Mouse (Mus musculus) midbrain, postnatal 0 days (tissue): ENCODE measurements around the gene Ciart. TPM values are rescaled to one million over a fixed set of nuclear protein-coding genes. Genes with fewer than 3 reads are reported as not detected.
"Not testable (repeated sequence)": the region's sequence is repeated elsewhere in the genome, so short reads cannot be mapped to it uniquely, and the experiment has no call there.

Source experiments
- ATAC-seq: fragments of 200-750 bp; cut with Nextera tagmentation; 2 replicates; pipeline ENCODE4 v1.8.0; 2017; ENCODE audit warnings: moderate number of reproducible peaks, mild to moderate bottlenecking, moderate TSS enrichment, moderate library complexity; ENCODE audit not compliant: low FRiP score
- DNase-seq: peaks from one replicate; pipeline ENCODE4 v3.0.0-alpha.2; 2015; ENCODE audit warnings: low spot score
- H3K27ac ChIP-seq: fragments of 300-500 bp; sonication (generic); 2 replicates; pipeline ENCODE4 v1.5.1; 2014; ENCODE audit warnings: low read depth, mild to moderate bottlenecking, low read length, mixed read lengths
- H3K27me3 ChIP-seq: fragments of 300-500 bp; sonication (generic); 2 replicates; pipeline ENCODE4 v1.6.1; 2014; ENCODE audit warnings: low read length, control low read depth, mixed read lengths; ENCODE audit not compliant: insufficient read depth
- H3K36me3 ChIP-seq: fragments of 300-500 bp; sonication (generic); 2 replicates; pipeline ENCODE4 v1.6.1; 2014; ENCODE audit warnings: low read length, control low read depth, mixed read lengths; ENCODE audit not compliant: insufficient read depth
- H3K4me1 ChIP-seq: fragments of 300-500 bp; sonication (generic); 2 replicates; pipeline ENCODE4 v1.6.1; 2014; ENCODE audit warnings: mild to moderate bottlenecking, control low read depth, antibody characterized with exemption, low read length, mixed read lengths; ENCODE audit not compliant: insufficient read depth
- H3K4me2 ChIP-seq: fragments of 300-500 bp; sonication (generic); 2 replicates; pipeline ENCODE4 v1.6.1; 2014; ENCODE audit warnings: low read depth, mild to moderate bottlenecking, low read length, mixed read lengths; ENCODE audit not compliant: poor library complexity, severe bottlenecking
- H3K4me3 ChIP-seq: fragments of 300-500 bp; sonication (generic); 2 replicates; pipeline ENCODE4 v1.5.1; 2014; ENCODE audit warnings: low read depth, mild to moderate bottlenecking, low read length, moderate library complexity
- H3K9ac ChIP-seq: fragments of 300-500 bp; sonication (generic); replicated peaks from 2 replicates; pipeline ENCODE4 v1.6.1; 2014; ENCODE audit warnings: mild to moderate bottlenecking, low read length, moderate library complexity, mixed read lengths; ENCODE audit not compliant: poor library complexity, severe bottlenecking
- H3K9me3 ChIP-seq: fragments of 300-500 bp; sonication (generic); 2 replicates; pipeline ENCODE4 v1.6.1; 2016; ENCODE audit warnings: low read length, control low read depth
- CTCF ChIP-seq: IDR thresholded peaks from 2 replicates; pipeline ENCODE4 v1.5.1; 2016; ENCODE audit warnings: antibody characterized with exemption, mild to moderate bottlenecking
- WGBS: fragments of 180-500 bp; shearing (Covaris S2); extraction: QIAGEN DNeasy Blood & Tissue Kit; methylation state at CpG from one replicate; pipeline ENCODE4 v1.1.7; 2014; 5-methylcytosine and 5-hydroxymethylcytosine counted together
- polyA plus RNA-seq: library from polyadenylated mRNA; unstranded; fragments of >200 nt; fragmentation: Nextera tagmentation; extraction: Ambion mirVana; gene quantifications from 2 replicates; pipeline ENCODE4 v1.2.1, GENCODE M21; 2015
- total RNA-seq: library from RNA; depleted of rRNA; stranded (reverse); fragments of >200 nt; gene quantifications from 2 replicates; pipeline ENCODE4 v1.2.3, GENCODE M21; 2014

The Ciart gene
- total and polyA plus RNA-seq, 2 experiments from 2014 or later = 5.2 to 12.6 TPM

- H3K36me3 ChIP-seq = no peaks in the 10 kb centered on the region
- DNase-seq (peak; percentile 61), ATAC-seq (peak; percentile 47; the same call in 1 of the 2 replicates)
- TF ChIP-seq CTCF = no peak
- H3K27me3 ChIP-seq = no peaks in the 10 kb centered on the region
- 16% methylated on average over 15 of the region's 16 CpGs for WGBS
- peak overlapping the region; percentile 79 for H3K9ac ChIP-seq
- H3K27ac ChIP-seq = peak overlapping the region; percentile 55
- 0 out of 2 replicates have a peak, but pooled peaks cover 4% of the 10 kb centered on the region for H3K4me1 ChIP-seq
- H3K9me3 ChIP-seq = no peaks in the 10 kb centered on the region
- peak overlapping the region; percentile 68 for H3K4me2 ChIP-seq
- H3K4me3 ChIP-seq = peak overlapping the region; percentile 63
Observed at GRCm38 (mm10) chr3:95894317-95895160, 12.5 kb upstream of the Ciart start.

DNA sequence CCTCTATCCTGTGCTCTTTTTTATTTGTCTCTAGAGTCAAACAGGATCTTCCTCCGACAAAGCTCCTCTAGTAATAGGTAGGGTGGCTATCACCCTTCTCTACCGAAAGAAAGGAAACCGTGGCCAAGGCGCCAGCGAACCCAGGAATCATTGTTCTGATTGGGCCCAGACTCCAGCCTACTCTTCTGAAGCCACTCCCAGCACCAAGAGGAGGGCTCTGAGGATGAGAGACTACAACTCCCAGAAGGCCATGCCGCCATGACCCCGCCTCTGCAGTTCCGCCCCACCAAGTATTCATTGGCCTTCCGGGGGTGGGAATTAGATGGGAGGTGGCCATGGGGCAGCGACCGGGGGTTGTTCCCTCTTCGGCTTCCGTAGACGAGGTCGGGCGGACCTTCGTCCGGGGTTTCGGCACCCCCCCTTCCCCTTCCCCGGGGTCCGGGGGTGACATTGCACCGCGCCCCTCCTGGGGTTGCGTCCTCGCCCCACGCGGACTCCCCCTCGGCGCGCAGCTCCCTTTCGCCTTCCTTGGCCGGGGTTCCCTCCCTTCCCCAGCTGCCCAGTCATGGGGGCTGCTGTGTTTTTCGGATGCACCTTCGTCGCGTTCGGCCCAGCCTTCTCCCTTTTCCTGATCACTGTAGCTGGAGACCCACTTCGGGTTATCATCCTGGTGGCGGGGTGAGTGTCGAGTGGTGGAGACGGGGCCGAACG is 11.7 kb upstream of the Ciart start, which contains the start of gene Aph1a:
TSS of gene Aph1a (plus strand) at position 364 of the 711 bp plus-strand sequence.
- not testable (repeated sequence) for H3K36me3 ChIP-seq, H3K9me3 ChIP-seq, H3K27me3 ChIP-seq, H3K4me1 ChIP-seq
- ATAC-seq (peak; percentile 97), DNase-seq (peak; percentile 99)
- Histone ChIP-seq H3K4me3 (peak within 1 kb of the TSS; percentile 63), H3K4me2 (peak within 1 kb of the TSS; percentile 68), H3K9ac (peak within 1 kb of the TSS; percentile 79), H3K27ac (peak within 1 kb of the TSS; percentile 65)
- WGBS = 1% methylated on average over 24 of the region's 43 CpGs

GRCm38 (mm10) chr3:95893126-95893525 is 11.1 kb upstream of the Ciart start:
- H3K36me3 ChIP-seq = no peaks in the 10 kb centered on the region
- ATAC-seq (no peak), DNase-seq (no peak)
- H3K4me2 ChIP-seq = peak overlapping the region; percentile 51
- no peak for TF ChIP-seq CTCF
- 21% methylated on average over 7 of the region's 7 CpGs for WGBS
- H3K9ac ChIP-seq = peak overlapping the region; percentile 30; the same call in 1 of the 2 replicates
- H3K4me3 ChIP-seq = peak overlapping the region; percentile 63
- H3K27ac ChIP-seq = peak overlapping the region; percentile 65; the same call in 1 of the 2 replicates
- no peaks in the 10 kb centered on the region for H3K9me3 ChIP-seq
- no peaks in the 10 kb centered on the region for H3K27me3 ChIP-seq
- H3K4me1 ChIP-seq = 0 out of 2 replicates have a peak, but pooled peaks cover 4% of the 10 kb centered on the region

DNA sequence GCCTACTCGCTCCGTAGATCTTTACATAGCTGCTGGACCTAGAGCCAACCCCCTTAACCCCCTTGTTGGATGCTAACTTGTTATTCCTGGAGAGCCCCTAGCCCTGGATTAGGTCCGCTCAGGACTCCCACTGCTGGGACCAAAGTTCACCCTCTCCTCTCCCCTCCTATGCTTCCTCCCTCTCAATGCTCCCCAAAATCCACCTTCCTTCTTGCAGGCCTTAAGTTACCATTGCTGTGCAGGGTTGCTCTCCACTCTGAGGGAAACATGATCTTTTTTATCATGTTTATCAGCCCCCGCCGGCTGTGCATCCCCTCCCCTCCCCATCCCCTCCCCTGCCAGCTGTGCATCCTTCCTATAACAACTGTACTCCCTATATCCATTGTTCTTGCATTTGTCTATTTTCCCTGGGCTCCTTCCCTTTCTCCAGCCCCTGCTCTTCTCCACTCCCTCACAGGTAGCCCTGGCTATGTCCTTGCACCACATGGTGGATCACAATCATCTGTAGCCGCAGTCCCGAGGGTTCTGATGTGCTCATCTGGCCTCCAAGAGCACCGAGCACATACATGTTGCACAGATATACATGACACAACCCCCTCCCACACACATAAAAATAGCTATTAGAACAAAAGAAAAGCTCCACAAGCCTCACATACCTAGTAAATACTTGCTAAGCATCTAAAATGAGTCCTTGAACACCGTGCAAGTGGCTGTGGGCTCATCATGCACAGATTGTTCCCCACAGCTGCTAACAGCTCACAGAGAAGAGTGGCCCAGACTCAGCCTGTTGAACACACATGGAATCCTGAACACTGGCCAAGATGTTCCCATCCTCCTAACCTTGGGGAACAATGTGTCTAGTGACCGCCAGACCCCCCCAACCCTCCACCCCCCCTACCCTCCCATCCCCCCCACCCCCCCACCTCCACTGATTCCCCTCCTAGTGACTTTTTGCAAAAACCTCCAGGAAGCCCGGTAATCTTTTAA is 10.3 kb upstream of the Ciart start:
- Histone ChIP-seq H3K27me3 (no peaks in the 10 kb centered on the region), H3K9ac (no peak overlapping the region), H3K9me3 (no peaks in the 10 kb centered on the region), H3K4me2 (peak overlapping the region; percentile 7; the same call in 1 of the 2 replicates), H3K4me1 (0 out of 2 replicates have a peak, but pooled peaks cover 4% of the 10 kb centered on the region), H3K4me3 (no peak overlapping the region), H3K36me3 (no peaks in the 10 kb centered on the region), H3K27ac (peak overlapping the region; percentile 51)
- 39% methylated on average over 11 of the region's 11 CpGs for WGBS
- DNase-seq (no peak), ATAC-seq (no peak)
- TF ChIP-seq CTCF = no peak
